Mouse (Mus musculus) testis, adult 2 months (tissue): ENCODE measurements around the gene Pik3r1.

Experiments used
- CTCF ChIP-seq: fragments of 200-500 bp; IDR thresholded peaks from 2 replicates; pipeline ENCODE4 v1.5.1; 2012; ENCODE audit warnings: low read depth, mild to moderate bottlenecking, inconsistent platforms, low read length, moderate library complexity; ENCODE audit not compliant: control insufficient read depth, insufficient read depth, insufficient replicate concordance
- POLR2A ChIP-seq: fragments of 200-500 bp; IDR thresholded peaks from 2 replicates; pipeline ENCODE4 v1.6.1; 2012; ENCODE audit warnings: low read depth, mild to moderate bottlenecking, inconsistent platforms, low read length, moderate library complexity; ENCODE audit not compliant: control insufficient read depth

DNA sequence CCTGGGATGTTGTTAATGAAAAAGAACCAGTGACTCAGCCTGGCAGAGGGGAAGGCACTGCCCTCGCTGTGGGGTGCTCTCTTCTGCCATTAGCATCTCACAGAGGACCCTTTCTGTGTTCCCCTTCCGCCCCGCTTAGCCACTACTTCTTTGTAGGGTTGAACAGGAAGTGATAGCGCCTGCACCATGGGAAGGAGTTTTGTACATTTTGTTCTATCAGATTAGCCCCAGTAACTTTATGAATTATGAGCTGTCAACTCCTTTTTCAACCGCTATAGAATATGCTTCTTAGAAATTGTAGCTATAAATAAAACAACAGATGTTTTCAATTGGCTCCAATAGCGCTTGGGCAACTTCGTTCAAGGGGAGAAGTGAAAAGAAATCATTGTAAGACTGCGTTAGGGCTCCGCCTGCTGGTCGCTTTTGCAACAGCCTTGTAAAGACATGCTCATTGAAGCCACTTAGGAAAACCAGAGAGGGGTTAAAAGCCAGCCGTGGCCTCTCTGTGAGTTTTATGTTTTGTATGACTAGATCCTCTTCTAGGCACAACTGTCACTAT lies 48.6 kb downstream of the Pik3r1 start:
- no peak for TF ChIP-seq CTCF
- TF ChIP-seq POLR2A: no peak
